23 mouse cellular contexts compared by ENCODE assay signal in genomic region chr10:119319953-119320352, GRCm38 (mm10).
DNase-seq lines count a peak whose midpoint lies in the region; TF ChIP-seq lines count a peak whose summit lies in the region.
"Had no signal": no experiment of that assay in that cellular context is flagged by ENCODE, and none has a peak within 500 bp of the region (broad histone marks: within the 10 kb centered on the region; RNA-seq: fewer than 3 reads in every experiment).

No protein-coding gene starts in this region.

- TF ChIP-seq POLR2A in testis, adult 2 months (IDR thresholded peaks at IDR 0.05; ENCODE audit: control insufficient read depth, low read depth, low read length) = no peak
- TF ChIP-seq POLR2A in CH12.LX (IDR thresholded peaks at IDR 0.05; ENCODE audit: low read depth, low read length) = peak; percentile 58

- H3K79me2 ChIP-seq in CH12.LX (replicated peaks; ENCODE audit: control insufficient read depth, extremely low read depth, insufficient read depth, poor library complexity, severe bottlenecking) = no peaks in the 10 kb centered on the region; the same call in 1 of the 2 replicates

- DNase-seq in testis, postnatal 10 days (ENCODE audit: low spot score) = no peak
- peak; percentile 95 for DNase-seq in CH12.LX (ENCODE audit: extremely low read depth)
- DNase-seq in R1 (ENCODE audit: low read depth, low spot score) = peak; percentile 69
- DNase-seq in testis, postnatal 14 days (ENCODE audit: low spot score) = peak; percentile 41
- DNase-seq in yolk sac, embryonic 10.5 days (ENCODE audit: low spot score) = no peak
- DNase-seq in lung, postnatal 4 days = no peak
- DNase-seq in embryo, embryonic 10.5 days (ENCODE audit: low spot score) = no peak
- DNase-seq: adrenal gland, adult 8-10 months; adrenal gland, postnatal 14 days; adrenal gland, postnatal 36 days; B cell, adult 2 months; cerebellum, adult 11-12 months; cerebellum, adult 2 months; cerebellum, adult 9-11 months; cerebellum, postnatal 14 days; cerebellum, postnatal 36 days; forebrain, postnatal 0 days had no signal

- in situ Hi-C loops in CH12.LX (cut with MboI; ENCODE audit: low pct_ligation_motif_present, low pct_unique_long_range_greater_than_20kb, low sequenced_read_pairs) = no loop called here

- H3K27ac ChIP-seq in testis, adult 2 months (ENCODE audit: control insufficient read depth, insufficient read depth, low read depth, low read length) = no peak overlapping the region
- H3K27ac ChIP-seq in CH12.LX (ENCODE audit: insufficient read depth, low read depth) = no peak overlapping the region
- H3K27ac ChIP-seq: embryonic facial prominence, embryonic 10.5 days; embryonic facial prominence, embryonic 12.5 days; forebrain, embryonic 13.5 days; forebrain, embryonic 15.5 days had no signal

- dilution Hi-C loops in CH12.LX (cut with MboI; ENCODE audit: extremely low pct_ligation_motif_present, extremely low pct_unique_long_range_greater_than_20kb, low sequenced_read_pairs) = no loop called here

- TF ChIP-seq CTCF in testis, adult 2 months (IDR thresholded peaks at IDR 0.05; ENCODE audit: control insufficient read depth, insufficient read depth, insufficient replicate concordance, low read depth, low read length) = no peak
- TF ChIP-seq CTCF in CH12.LX (conservative IDR thresholded peaks at IDR 0.05 in 1 of 2, IDR thresholded peaks at IDR 0.05 in 1 of 2; ENCODE audit: low read depth in 2 of 2, low read length in 2 of 2) = no peak

- no peaks in the 10 kb centered on the region for H3K9me3 ChIP-seq in CH12.LX (replicated peaks; ENCODE audit: low read length)
- H3K9me3 ChIP-seq: embryonic facial prominence, embryonic 10.5 days; embryonic facial prominence, embryonic 12.5 days; forebrain, embryonic 13.5 days; forebrain, embryonic 15.5 days had no signal

- peaks cover 2% of the 10 kb centered on the region; the same call in 1 of the 2 replicates for H3K4me1 ChIP-seq in testis, adult 2 months (ENCODE audit: control insufficient read depth, insufficient read depth, low read length)
- peaks cover 0 to 20% of the 10 kb centered on the region in 2 experiments; a peak in 2 of 4 replicates for H3K4me1 ChIP-seq in CH12.LX (ENCODE audit: control insufficient read depth in 1 of 2, insufficient read depth in 2 of 2)
- H3K4me1 ChIP-seq: embryonic facial prominence, embryonic 10.5 days; embryonic facial prominence, embryonic 12.5 days; forebrain, embryonic 13.5 days; forebrain, embryonic 15.5 days had no signal

- TF ChIP-seq EP300 in CH12.LX (IDR thresholded peaks at IDR 0.05; ENCODE audit: low read length) = 0 out of 2 replicates have a peak, but pooled peaks have one; percentile 17

- H3K36me3 ChIP-seq in testis, adult 2 months (ENCODE audit: control insufficient read depth, insufficient read depth, low read length) = no peaks in the 10 kb centered on the region
- H3K36me3 ChIP-seq in CH12.LX (replicated peaks in 1 of 2; ENCODE audit: control insufficient read depth in 1 of 2, insufficient read depth in 1 of 2, low read length in 1 of 2) = peaks cover 6 to 32% of the 10 kb centered on the region in 2 experiments
- H3K36me3 ChIP-seq: embryonic facial prominence, embryonic 10.5 days; embryonic facial prominence, embryonic 12.5 days; forebrain, embryonic 15.5 days; G1E had no signal

- 0 out of 2 replicates have a peak overlapping the region, but pooled peaks have one; percentile 2 for H3K9ac ChIP-seq in CH12.LX (ENCODE audit: insufficient read depth, low read depth)
- H3K9ac ChIP-seq: embryonic facial prominence, embryonic 12.5 days; forebrain, embryonic 13.5 days; forebrain, embryonic 15.5 days; forebrain, postnatal 0 days had no signal

- no peaks in the 10 kb centered on the region for H3K27me3 ChIP-seq in testis, adult 2 months (ENCODE audit: control insufficient read depth, insufficient read depth, low read length)
- no peaks in the 10 kb centered on the region for H3K27me3 ChIP-seq in CH12.LX (replicated peaks)
- H3K27me3 ChIP-seq: embryonic facial prominence, embryonic 12.5 days; forebrain, embryonic 13.5 days; forebrain, embryonic 15.5 days had no signal

- no peak overlapping the region for H3K4me2 ChIP-seq in CH12.LX (ENCODE audit: insufficient read depth, low read depth, poor library complexity, severe bottlenecking)
- H3K4me2 ChIP-seq: embryonic facial prominence, embryonic 12.5 days; forebrain, embryonic 13.5 days; forebrain, embryonic 15.5 days had no signal

- peak overlapping the region; percentile 78 for H3K4me3 ChIP-seq in testis, adult 2 months (ENCODE audit: control insufficient read depth, low read depth, low read length)
- H3K4me3 ChIP-seq in CH12.LX (replicated peaks in 1 of 3; ENCODE audit: low read depth in 2 of 3, low read length in 2 of 3, poor library complexity in 1 of 3) = peak overlapping the region; percentile 73 to 77 (median 73)
- H3K4me3 ChIP-seq: embryonic facial prominence, embryonic 10.5 days; embryonic facial prominence, embryonic 12.5 days; forebrain, embryonic 13.5 days; forebrain, embryonic 15.5 days had no signal

- TF ChIP-seq RAD21 in CH12.LX (IDR thresholded peaks at IDR 0.05; ENCODE audit: low read depth, low read length) = no peak

TF ChIP-seq in CH12.LX, 34 proteins besides CTCF, POLR2A, EP300 and RAD21:
- TF ChIP-seq HCFC1 (IDR thresholded peaks at IDR 0.05; ENCODE audit: low read depth, low read length) (peak; percentile 60), GABPA (IDR thresholded peaks at IDR 0.05; ENCODE audit: insufficient replicate concordance, low read depth, low read length) (no peak), NRF1 (IDR thresholded peaks at IDR 0.05; ENCODE audit: low read depth, low read length) (no peak), MXI1 (IDR thresholded peaks at IDR 0.05; ENCODE audit: low read depth, low read length) (no peak), MAX (IDR thresholded peaks at IDR 0.05; ENCODE audit: low read length) (peak; percentile 32; the same call in 1 of the 2 replicates), JUND (conservative IDR thresholded peaks at IDR 0.05; ENCODE audit: low read depth, low read length) (no peak), NELFE (IDR thresholded peaks at IDR 0.05; ENCODE audit: low read depth, low read length) (peak; percentile 28; the same call in 1 of the 2 replicates), TBP (conservative IDR thresholded peaks at IDR 0.05; ENCODE audit: low read depth, low read length) (peak; percentile 57; the same call in 1 of the 2 replicates), KAT2A (IDR thresholded peaks at IDR 0.05; ENCODE audit: insufficient replicate concordance, low read length) (no peak), IRF4 (IDR thresholded peaks at IDR 0.05; ENCODE audit: low read depth, low read length) (no peak), SMC3 (IDR thresholded peaks at IDR 0.05; ENCODE audit: low read depth, low read length) (no peak), JUN (IDR thresholded peaks at IDR 0.05; ENCODE audit: insufficient read depth, low read depth, low read length) (no peak), ZC3H11A (IDR thresholded peaks at IDR 0.05; ENCODE audit: low read depth, low read length) (no peak), ZNF384 (IDR thresholded peaks at IDR 0.05; ENCODE audit: low read depth, low read length) (no peak), PAX5 (IDR thresholded peaks at IDR 0.05; ENCODE audit: low read length) (no peak), CHD2 (IDR thresholded peaks at IDR 0.05; ENCODE audit: low read length) (no peak), CHD1 (IDR thresholded peaks at IDR 0.05; ENCODE audit: low read depth, low read length) (no peak), SIN3A (IDR thresholded peaks at IDR 0.05; ENCODE audit: low read length) (no peak; the same call in 1 of the 2 replicates), MAZ (IDR thresholded peaks at IDR 0.05; ENCODE audit: low read depth, low read length) (no peak), MAFK (IDR thresholded peaks at IDR 0.05; ENCODE audit: insufficient replicate concordance, low read length) (no peak), E2F4 (IDR thresholded peaks at IDR 0.05; ENCODE audit: insufficient replicate concordance, low read depth, low read length) (no peak), ETS1 (conservative IDR thresholded peaks at IDR 0.05; ENCODE audit: low read depth, low read length) (peak; percentile 45; the same call in 1 of the 2 replicates), TCF12 (IDR thresholded peaks at IDR 0.05; ENCODE audit: low read depth, low read length) (peak; percentile 62; the same call in 1 of the 2 replicates), UBTF (IDR thresholded peaks at IDR 0.05; ENCODE audit: low read depth, low read length) (no peak), USF1 (IDR thresholded peaks at IDR 0.05; ENCODE audit: low read depth, low read length) (no peak), MEF2A (IDR thresholded peaks at IDR 0.05; ENCODE audit: borderline replicate concordance, low read depth, low read length) (no peak), BHLHE40 (IDR thresholded peaks at IDR 0.05; ENCODE audit: low read depth, low read length) (peak; percentile 67), MYC (IDR thresholded peaks at IDR 0.05; ENCODE audit: low read depth, low read length) (no peak), USF2 (conservative IDR thresholded peaks at IDR 0.05; ENCODE audit: low read depth, low read length) (no peak), ZMIZ1 (IDR thresholded peaks at IDR 0.05; ENCODE audit: low read depth, low read length) (no peak), ZKSCAN1 (IDR thresholded peaks at IDR 0.05; ENCODE audit: borderline replicate concordance, low read depth, low read length) (no peak), POLR2AphosphoS2 (IDR thresholded peaks at IDR 0.05; ENCODE audit: low read depth, low read length) (no peak), RCOR1 (conservative IDR thresholded peaks at IDR 0.05; ENCODE audit: low read depth, low read length) (0 out of 2 replicates have a peak, but pooled peaks have one; percentile 54), ELF1 (IDR thresholded peaks at IDR 0.05; ENCODE audit: low read depth, low read length) (peak; percentile 83)

Comparison
In these comparisons a context has a peak if more than half of its experiments do, and no peak if none do; other contexts are left out.
1. DNase-seq: peak in CH12.LX (single experiment), R1 (single experiment) and testis, postnatal 14 days (single experiment); none in testis, postnatal 10 days (single experiment), yolk sac, embryonic 10.5 days (single experiment), lung, postnatal 4 days (0 of 2) and embryo, embryonic 10.5 days (single experiment).